Mouse (Mus musculus) layer of hippocampus, adult 2 months (tissue): ENCODE results near the gene Rad9a. TPM values are rescaled to one million over a fixed set of nuclear protein-coding genes. Genes with fewer than 3 reads are reported as not detected.

Experiments
- DNase-seq, 2 experiments: peaks; one replicate each; pipeline ENCODE4 v3.0.0; 2022; ENCODE audit warnings: low spot score in 2 of 2
- H3K27ac ChIP-seq: fragments of 200-600 bp; 2 replicates; pipeline ENCODE4 v1.8.1; 2022
- H3K4me3 ChIP-seq: fragments of 200-600 bp; 2 replicates; pipeline ENCODE4 v1.8.1; 2022; ENCODE audit warnings: mild to moderate bottlenecking
- CTCF ChIP-seq: fragments of 200-600 bp; conservative IDR thresholded peaks from 2 replicates; pipeline ENCODE4 v1.8.1; 2022; ENCODE audit warnings: antibody characterized with exemption, mild to moderate bottlenecking, moderate library complexity
- total RNA-seq, 2 experiments: library from RNA; stranded (reverse); gene quantifications; 2 replicates each; pipeline ENCODE4 v1.2.3; 2021

Gene Rad9a
- total RNA-seq, 2 experiments from 2014 or later = 8.1 to 8.7 TPM

DNA sequence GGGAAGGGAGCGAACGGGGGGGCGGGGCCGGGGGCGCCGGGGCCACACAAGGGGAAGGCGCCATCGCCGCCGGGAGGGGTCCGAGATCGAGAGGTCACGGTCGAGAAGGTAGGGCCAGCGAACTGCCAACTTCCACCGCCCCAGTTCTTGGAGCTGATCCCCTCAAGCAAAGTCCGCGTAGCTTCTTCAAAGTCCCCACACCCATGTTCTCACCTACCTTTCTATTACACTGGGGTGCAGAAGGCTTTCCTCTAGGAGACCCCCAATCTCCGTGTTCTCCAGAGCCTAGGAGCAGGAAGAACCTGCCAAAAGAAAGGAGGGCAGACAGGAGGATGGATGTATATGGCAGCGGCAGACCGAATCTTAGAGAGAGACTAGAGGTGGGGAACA is 14.0 kb upstream of the Rad9a start:
- Histone ChIP-seq H3K4me3 (peak overlapping the region; percentile 55), H3K27ac (no peak overlapping the region)
- no peak for TF ChIP-seq CTCF
- no peak for DNase-seq

DNA sequence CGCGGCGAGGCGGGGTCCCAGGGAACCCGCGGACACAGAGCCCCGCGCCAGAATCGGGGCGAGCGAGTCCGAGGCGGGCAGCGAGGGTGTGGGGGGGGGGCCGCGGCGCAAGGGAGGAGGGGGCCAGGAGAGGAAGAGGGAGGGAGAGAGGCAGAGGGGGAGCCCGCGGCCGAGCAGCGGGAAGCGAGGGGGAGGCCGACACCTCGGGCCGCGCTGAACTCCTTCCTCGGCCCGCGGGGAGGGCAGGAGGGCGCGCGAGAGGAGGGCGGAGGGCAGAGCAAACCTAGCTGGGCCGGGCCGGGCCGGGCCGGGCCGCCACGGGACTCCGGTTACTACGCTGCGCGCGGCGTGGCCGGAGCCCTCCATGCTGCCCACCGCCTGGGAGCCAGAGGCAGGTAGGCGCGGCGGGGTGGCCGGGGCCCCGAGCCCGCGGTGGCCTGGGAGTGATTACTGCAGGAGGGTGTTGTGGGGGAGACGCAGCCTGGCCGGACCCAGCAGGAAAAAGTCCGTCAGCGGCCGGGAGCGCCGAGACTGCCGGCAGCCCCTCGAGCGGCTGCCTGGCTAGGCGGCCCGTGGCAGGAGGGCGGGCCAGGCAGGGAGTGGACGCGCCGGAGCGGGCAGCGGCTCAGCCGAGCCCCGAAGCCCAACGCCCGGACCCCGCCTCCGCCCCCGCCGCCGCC is 13.4 kb upstream of the Rad9a start:
- no peak for TF ChIP-seq CTCF
- peak overlapping the region; percentile 55 for H3K4me3 ChIP-seq
- H3K27ac ChIP-seq = no peak overlapping the region
- DNase-seq = no peak

- TF ChIP-seq CTCF = no peak
- no peak for DNase-seq
- Histone ChIP-seq H3K4me3 (peak within 1 kb of the TSS; percentile 55), H3K27ac (no peak within 1 kb of the TSS)
Observed at GRCm38 (mm10) chr19:4214071-4214770, 12.8 kb upstream of the Rad9a start, which contains the start of the genes Clcf1 and AC109138.7. Clcf1 (plus strand) TSS chr19:4214238. AC109138.7 (plus strand) TSS chr19:4214357.

GRCm38 (mm10) chr19:4213524-4213974 is 12.1 kb upstream of the Rad9a start:
- no peak overlapping the region for H3K27ac ChIP-seq
- DNase-seq = no peak
- no peak overlapping the region for H3K4me3 ChIP-seq
- no peak for TF ChIP-seq CTCF

DNA sequence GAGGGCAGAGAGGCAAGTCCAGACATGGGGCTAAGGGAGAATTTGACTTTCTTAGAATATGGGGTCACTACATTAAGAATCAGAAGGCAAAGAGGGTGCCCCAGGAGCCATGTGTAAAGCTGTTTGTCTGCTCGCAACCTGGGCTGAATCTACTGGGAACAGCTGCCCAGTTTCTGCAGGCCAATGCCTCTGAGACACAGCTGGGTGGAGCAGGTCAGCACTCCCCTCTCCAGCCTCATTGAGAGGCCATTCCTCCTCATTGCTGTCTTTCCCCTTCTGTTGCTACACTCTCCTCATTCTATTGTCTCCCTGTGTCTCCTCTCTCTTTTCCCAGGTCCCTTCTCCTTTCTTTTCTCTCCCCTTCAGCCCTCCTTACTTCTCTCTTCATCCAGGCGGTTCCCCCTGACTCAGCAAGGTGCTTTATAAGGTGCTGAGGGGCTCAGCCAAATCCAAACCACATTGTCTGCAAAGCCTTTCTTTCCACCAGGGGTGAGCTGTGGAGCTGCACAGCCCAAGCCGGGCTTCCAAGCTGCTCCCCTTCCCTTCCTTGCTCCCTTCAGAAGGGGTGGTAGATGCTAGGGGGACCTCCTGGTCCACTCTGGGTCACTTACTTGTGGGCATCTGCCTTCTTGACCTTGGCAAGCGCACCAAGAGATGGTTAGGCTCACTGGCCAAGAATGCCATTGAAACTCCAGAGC is 10.6 kb upstream of the Rad9a start:
- Histone ChIP-seq H3K4me3 (no peak overlapping the region), H3K27ac (no peak overlapping the region)
- no peak for DNase-seq
- TF ChIP-seq CTCF = no peak

DNA sequence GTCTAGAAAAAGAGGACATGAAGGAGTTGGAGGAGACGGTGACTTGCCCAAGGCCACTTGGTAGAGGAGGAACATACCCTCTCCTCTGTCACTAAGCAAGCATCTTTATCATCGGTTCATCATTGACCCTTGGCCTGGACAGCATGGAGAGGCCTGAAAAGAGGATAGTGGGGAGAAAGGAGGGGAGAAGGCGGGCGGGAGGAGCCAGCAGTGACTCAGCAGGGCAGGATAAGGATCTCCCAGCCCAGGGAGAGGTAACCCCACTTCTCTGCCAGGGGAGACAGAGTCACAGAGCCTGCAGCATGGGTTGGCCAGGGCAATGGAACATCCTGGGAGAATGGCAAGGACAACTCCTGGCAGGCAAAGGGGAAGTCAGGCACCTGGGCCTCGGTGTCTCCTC is 7.1 kb upstream of the Rad9a start:
- no peak for TF ChIP-seq CTCF
- Histone ChIP-seq H3K27ac (no peak overlapping the region), H3K4me3 (no peak overlapping the region)
- DNase-seq = no peak

- no peak overlapping the region for H3K27ac ChIP-seq
- DNase-seq = peak in 1 of 2 experiments; percentile 68
- H3K4me3 ChIP-seq = no peak overlapping the region
- TF ChIP-seq CTCF = peak; percentile 99
Observed at GRCm38 (mm10) chr19:4206971-4207370, 5.5 kb upstream of the Rad9a start.

DNA sequence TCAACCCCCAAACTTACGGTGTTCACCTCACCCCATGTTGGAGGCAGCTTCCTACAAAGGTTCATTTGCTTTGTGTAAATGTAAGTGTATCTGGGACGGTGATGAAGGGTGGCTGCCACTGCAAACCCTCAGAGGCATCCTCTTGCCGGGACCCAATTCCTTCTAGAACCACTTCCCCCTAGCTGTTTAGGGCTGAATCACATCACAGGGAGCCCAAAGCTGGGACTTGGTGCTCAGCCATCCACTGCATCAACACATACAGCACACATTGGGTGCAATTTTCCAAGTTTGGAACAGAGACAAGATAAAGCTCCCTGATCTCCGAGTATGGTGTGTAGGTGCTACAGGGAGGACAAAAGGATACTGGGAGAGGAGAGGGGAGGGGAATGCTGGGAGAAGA is 3.4 kb upstream of the Rad9a start:
- Histone ChIP-seq H3K4me3 (no peak overlapping the region), H3K27ac (no peak overlapping the region; the same call in 1 of the 2 replicates)
- TF ChIP-seq CTCF = peak; percentile 51
- no peak for DNase-seq

DNA sequence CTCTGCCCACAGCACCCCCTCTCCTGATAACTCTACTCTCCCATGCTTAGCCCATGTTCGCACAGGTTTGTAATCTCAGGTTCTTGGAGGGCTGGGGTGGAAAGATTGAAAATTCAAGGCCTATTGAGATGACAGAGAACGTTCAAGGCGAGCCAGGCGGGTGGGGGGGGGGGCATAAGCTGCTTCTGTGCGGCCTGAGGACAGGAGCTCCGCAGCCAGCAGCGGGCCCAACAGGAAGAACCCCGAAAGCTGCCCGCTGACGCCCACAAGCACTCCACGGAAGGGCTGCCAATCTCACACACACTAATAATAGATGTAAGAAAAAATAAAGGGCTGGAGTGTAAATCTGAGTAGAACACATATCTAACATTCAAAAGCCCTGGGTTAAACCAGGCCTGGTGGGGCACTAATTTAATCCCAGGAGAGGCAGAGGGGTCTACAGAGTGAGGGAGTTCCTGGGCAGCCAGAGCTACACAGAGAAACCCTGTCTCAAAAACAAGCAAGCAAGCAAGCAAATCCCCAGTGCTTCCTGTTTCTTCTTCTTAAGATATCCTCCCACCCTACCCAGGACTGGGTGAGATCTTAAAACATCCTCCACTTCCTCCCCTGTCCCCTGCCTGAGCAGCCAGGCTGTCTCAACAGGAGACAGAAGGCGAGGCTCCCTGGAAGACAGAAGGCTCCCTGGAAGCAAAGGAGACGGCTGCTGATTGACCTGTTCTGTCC is 2.3 kb upstream of the Rad9a start:
- TF ChIP-seq CTCF = no peak; the same call in 1 of the 2 replicates

DNA sequence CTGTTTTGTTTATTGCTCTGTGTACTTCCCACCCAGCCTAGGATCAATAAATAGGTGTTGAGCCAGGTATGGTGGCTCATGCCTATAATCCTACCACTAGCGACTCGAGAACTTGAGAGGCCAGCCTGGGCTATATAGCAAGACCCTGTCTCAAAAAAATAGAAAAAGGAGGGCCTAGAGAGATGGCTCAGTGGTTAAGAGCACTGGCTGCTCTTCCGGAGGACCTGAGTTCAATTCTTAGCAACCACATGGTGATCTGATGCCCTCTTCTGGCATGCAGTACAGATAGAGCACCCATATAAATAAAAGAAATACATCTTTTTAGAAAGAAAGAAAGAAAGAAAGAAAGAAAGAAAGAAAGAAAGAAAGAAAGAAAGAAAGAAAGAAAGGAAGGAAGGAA is 1.7 kb upstream of the Rad9a start:
- Histone ChIP-seq H3K4me3 (no peak overlapping the region), H3K27ac (peak overlapping the region; percentile 96)
- DNase-seq = no peak
- no peak for TF ChIP-seq CTCF

More for the DNA sequence above, 2.3 kb upstream of the Rad9a start:
- DNase-seq = no peak
- peak overlapping the region; percentile 96 for H3K27ac ChIP-seq
- no peak overlapping the region for H3K4me3 ChIP-seq

GRCm38 (mm10) chr19:4202149-4202548 is 687 bp upstream of the Rad9a start:
- peak overlapping the region; percentile 74 for H3K4me3 ChIP-seq
- H3K27ac ChIP-seq = peak overlapping the region; percentile 96
- no peak for DNase-seq
- no peak for TF ChIP-seq CTCF

DNA sequence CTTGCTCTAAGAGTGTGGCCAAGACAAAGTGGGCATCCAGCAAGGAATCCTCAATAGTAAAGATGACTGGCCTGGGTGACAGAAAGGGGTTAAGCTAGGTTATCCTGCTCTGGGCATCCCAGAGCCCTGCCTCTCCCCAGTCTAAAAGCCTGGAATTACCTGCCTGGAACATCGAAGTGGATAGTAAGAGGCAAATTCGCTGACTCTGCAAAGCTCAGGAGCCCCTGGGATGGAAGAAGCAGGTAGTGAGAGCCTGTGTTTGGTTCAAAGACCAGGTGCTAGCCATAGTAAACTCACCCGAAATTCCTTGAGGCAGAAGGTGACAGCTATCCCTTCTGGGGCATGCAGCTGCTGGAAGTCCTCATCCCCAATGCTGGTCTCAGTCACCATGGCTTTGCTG is 4.3 kb downstream of the Rad9a start:
- Histone ChIP-seq H3K27ac (peak overlapping the region; percentile 51; the same call in 1 of the 2 replicates), H3K4me3 (no peak overlapping the region)
- no peak for DNase-seq
- TF ChIP-seq CTCF = no peak
